ENCODE assay signal across 8 mouse cellular contexts in the genomic region with DNA sequence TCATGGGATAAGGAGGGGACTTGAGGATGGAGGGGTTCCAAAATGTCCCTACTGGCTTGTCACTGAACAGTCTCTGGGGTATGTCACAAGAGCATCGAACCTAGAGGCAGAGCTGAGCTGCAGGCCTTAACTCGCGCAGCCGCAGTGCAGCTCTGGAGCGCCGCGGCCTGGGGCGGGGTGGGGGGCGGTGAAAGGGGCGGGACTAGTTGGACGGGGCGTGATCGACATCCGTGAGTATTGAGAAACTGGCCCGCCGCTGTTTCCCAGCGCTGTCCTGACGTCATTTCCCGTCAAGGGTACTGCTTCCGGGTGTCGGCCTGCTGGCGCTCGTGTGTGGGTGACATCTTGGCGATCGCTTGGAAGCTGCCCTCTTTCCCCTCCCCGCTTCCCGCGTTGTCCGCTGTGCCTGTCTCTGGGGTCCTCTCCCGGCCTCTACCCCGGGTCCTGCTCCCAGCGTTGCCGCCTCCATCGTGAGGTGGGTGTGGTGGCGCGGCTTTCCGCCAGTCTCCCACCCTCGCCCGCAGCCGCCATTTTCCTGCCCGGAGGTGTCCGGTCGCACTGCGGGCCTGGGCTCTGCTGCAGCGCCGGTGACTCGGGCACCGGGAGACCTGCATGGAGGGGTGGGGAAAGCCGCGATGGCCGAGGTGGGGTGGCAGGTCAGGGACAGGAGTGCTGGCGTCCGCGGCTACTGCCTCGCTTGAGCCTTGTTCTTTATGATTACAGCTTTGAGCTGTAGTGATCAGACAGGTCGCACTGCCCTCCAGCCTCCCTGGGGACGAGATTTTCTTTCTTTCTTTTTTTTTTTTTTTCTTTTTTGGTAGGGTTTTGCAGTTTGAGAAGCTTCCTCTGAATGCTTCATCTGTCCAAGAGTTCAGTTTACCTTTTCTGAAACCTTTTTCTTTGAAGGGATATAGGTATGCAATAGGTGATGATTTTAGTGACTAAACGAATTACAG. TPM values are rescaled to one million over a fixed set of nuclear protein-coding genes. Genes with fewer than 3 reads are reported as not detected.
DNase-seq lines count a peak whose midpoint lies in the region; ATAC-seq lines count a peak whose summit lies in the region.

A gene (plus strand): TSS at position 283 of the 956 bp plus-strand sequence.

- peak; percentile 95 for DNase-seq in T-cell, adult 2 months (ENCODE audit: low spot score)
- DNase-seq in cerebellum, postnatal 36 days: peak; percentile 93 to 94
- peak; percentile 95 to 97 for DNase-seq in frontal cortex, postnatal 36 days (ENCODE audit: low spot score in 2 of 2)
- DNase-seq in left cerebral cortex, adult 11 months (ENCODE audit: low spot score): peak; percentile 95
- DNase-seq in lung, postnatal 4 days: peak; percentile 96
- peak; percentile 96 for DNase-seq in retina, postnatal 7 days (ENCODE audit: low read depth, low spot score)
- peak; percentile 89 for DNase-seq in urinary bladder, adult 2 months (ENCODE audit: low spot score)

- H3K9ac ChIP-seq in hindbrain, embryonic 15.5 days: peak within 1 kb of the TSS; percentile 87

- no peaks in the 10 kb centered on the region for H3K27me3 ChIP-seq in hindbrain, embryonic 15.5 days

- under 1% methylated on average over 58 of the region's 58 CpGs for WGBS in hindbrain, embryonic 15.5 days

- peak within 1 kb of the TSS; percentile 92 for H3K27ac ChIP-seq in hindbrain, embryonic 15.5 days (replicated peaks)

- H3K4me1 ChIP-seq in hindbrain, embryonic 15.5 days (replicated peaks): peaks cover 21% of the 10 kb centered on the region

- peak within 1 kb of the TSS; percentile 70 for H3K4me2 ChIP-seq in hindbrain, embryonic 15.5 days

- peak; percentile 99 for ATAC-seq in hindbrain, embryonic 15.5 days (ENCODE audit: low FRiP score, low read depth)

- H3K9me3 ChIP-seq in hindbrain, embryonic 15.5 days: no peaks in the 10 kb centered on the region

- H3K4me3 ChIP-seq in hindbrain, embryonic 15.5 days: peak within 1 kb of the TSS; percentile 65

- H3K36me3 ChIP-seq in hindbrain, embryonic 15.5 days: peaks cover 10% of the 10 kb centered on the region; the same call in 1 of the 2 replicates

RNA-seq across cellular contexts. Expression of the gene that starts here (rescaled TPM):
- 342 and 344 TPM in 2 replicates for polyA plus RNA-seq in hindbrain, embryonic 15.5 days (2015; fragmentation: Nextera tagmentation; extraction: Ambion mirVana)
- polyA plus RNA-seq in urinary bladder, adult 2 months (2012; rRNA removed): 196 and 197 TPM in 2 replicates

Comparison
In these comparisons a context has a peak if more than half of its experiments do, and no peak if none do; other contexts are left out.
1. Peak in every context shown above with its lines: DNase-seq, ATAC-seq, H3K4me3 ChIP-seq and H3K27ac ChIP-seq.